Mouse (Mus musculus): ENCODE data around the gene Kin.

GRCm38 (mm10) chr2:10076675-10077074 lies 3.7 kb upstream of the Kin start:
- no peak for TF ChIP-seq CTCF (IDR thresholded peaks at IDR 0.05; ENCODE audit: low read depth, low read length)
- no peak for TF ChIP-seq POLR2AphosphoS5 (IDR thresholded peaks at IDR 0.05; ENCODE audit: insufficient replicate concordance, low read depth, low read length)

Measured in G1E (cell line).